Mouse (Mus musculus) ovary, postnatal 14 days (tissue): Measurements from ENCODE around the gene Dnlz.

Source experiments
- DNase-seq: peaks from one replicate; pipeline ENCODE4 v3.0.0; 2022; ENCODE audit warnings: low spot score

Dnlz gene

DNA sequence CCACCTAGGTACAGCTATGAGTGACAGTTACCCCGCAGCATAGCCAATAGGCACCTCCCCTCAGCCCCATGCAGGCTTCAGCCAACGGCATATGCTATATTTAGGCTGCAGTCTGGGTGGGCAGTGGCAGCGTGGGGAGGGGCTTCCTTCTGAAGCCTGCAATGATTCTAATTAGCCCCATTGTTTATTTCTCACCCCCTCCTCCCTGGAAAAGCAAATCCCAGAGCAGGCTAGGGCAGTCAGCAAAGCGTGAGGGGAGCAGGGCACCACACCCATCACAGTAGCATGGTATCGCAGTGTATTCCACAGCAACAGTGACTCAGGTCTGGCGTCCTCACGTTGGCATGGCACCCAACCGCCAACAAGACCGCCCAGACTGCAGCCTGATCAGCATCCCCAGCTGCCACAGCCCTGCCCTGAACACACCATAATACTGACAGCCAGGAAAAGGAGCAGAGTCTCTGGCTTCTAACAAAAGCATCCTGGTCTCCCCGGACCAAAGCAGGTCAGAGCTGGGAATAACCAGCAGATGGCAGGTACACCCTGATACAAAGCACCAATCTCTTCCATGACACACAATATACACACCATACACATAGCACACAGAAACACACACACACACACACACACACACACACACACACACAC, 53.6 kb downstream of the Dnlz start:
- DNase-seq = no peak
